Mouse (Mus musculus): ENCODE measurements at regions not wholly inside any gene's neighbourhood (a gene's known extent, or its start where the extent isn't known, plus 50 kb on each side); places are given as distances from the start of the nearest gene placed in this dataset.
A peak's percentile ranks its signal among the peaks of the same experiment; 100 is the strongest.
"Not testable (repeated sequence)": the region's sequence is repeated elsewhere in the genome, so short reads cannot be mapped to it uniquely, and the experiment has no call there.

DNA sequence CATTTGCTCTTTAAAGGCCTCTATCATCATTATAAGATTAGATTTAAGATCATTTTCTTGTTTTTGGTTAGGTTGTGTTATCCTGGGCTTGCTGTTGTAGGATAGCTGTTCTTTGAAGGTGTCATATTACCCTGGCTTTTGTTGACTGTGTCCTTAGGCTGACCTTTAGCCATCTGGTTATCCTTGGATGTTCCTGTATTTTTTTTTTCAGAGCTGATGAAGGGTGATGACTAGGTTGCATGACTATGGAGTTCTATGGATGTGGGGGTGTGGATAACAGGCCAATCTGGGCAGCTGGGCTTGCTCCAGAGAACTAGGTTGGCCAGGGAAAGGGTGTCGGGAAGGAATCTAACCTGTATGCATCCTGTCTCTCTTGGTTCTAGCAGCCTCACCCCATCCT is 74.2 kb downstream of the Dmrta1 start:
- DNase-seq (ENCODE audit: low read depth, low spot score) = no peak

DNA sequence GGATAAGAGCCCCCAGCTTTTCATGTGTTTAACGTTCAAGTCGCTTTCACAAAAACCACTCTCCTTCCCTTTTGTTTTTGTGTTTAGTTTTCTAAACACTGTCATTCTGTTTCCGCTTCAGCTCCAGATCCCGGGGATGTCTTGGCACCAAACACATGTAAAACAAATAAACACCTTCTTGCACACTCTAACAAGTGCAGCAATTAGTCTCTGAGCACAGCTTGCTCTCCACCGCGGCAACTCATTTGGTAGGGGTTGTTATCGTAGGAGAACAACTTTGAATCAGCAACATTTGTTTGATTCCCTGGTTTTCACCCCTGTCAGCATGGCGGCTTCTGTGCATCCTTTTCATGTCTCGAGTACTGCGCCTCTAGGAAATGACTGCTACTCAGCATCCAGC is 97.0 kb downstream of the Dmrta1 start:
- no peak for DNase-seq (ENCODE audit: low read depth, low spot score)

GRCm38 (mm10) chr4:89781487-89781886 is 102.3 kb downstream of the Dmrta1 start:
- DNase-seq (ENCODE audit: low read depth, low spot score) = no peak

- DNase-seq (ENCODE audit: low read depth, low spot score) = no peak
Measured at GRCm38 (mm10) chr4:89816823-89817222, 137.6 kb downstream of the Dmrta1 start.

DNA sequence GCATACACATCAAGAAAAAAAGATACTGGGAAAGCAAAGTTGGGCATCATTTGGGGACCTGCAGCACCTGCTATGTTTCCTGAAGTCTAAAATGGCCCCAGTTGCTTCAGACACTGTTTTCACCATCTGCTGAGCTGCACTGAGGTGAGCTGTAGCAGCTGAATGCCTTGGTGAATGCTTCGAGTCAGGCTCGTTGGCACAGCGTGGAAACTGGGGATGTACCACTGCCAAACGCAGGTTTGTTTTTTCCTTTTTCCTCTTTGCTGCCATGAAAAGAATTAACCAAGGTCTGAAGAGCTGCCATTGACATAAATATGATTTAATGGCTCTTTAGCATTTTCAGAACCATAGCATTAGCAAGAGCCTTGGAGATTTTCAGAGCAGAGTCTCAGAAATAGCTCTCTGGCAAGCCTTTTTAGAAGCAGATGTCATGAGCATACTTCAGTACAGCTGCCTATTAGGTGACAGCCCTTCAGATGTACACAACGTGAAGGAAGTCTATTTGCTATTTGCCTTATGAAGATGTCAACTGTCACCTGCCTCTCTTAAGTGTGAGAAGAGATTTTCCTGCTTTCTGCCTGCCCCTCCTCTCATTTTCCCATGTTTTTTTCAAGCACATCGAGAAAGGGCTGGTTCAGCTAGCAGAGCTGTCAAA is 155.4 kb downstream of the Dmrta1 start:
- DNase-seq (ENCODE audit: low read depth, low spot score) = no peak

- peak; percentile 1 for DNase-seq (ENCODE audit: low read depth, low spot score)
Measured at GRCm38 (mm10) chr4:89875375-89876055, 196.3 kb downstream of the Dmrta1 start.

DNA sequence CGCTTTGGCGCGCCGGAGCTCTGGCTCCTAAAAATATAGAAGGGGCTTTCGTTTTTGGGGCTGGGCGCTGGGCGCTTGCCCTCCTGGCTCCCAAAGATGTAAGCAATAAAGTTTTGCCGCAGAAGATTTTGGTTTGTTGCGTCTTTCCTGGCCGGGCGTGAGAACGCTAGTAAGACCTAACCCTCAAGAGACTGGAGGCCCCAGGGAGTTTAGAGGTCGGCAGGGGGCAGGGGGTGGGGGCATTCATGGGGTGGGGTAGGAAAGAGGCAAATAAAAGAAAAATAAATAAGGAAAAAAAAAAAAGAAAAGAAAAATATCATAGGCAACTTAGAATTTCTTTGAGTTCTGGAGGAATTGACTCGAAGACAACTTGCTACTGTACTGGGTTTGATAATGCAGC is 196.9 kb downstream of the Dmrta1 start:
- DNase-seq (ENCODE audit: low read depth, low spot score) = not testable (repeated sequence)

GRCm38 (mm10) chr4:89881083-89881482 is 201.8 kb downstream of the Dmrta1 start:
- no peak for DNase-seq (ENCODE audit: low read depth, low spot score)

GRCm38 (mm10) chr4:89909622-89910021 is 230.4 kb downstream of the Dmrta1 start:
- DNase-seq (ENCODE audit: low read depth, low spot score) = no peak

DNA sequence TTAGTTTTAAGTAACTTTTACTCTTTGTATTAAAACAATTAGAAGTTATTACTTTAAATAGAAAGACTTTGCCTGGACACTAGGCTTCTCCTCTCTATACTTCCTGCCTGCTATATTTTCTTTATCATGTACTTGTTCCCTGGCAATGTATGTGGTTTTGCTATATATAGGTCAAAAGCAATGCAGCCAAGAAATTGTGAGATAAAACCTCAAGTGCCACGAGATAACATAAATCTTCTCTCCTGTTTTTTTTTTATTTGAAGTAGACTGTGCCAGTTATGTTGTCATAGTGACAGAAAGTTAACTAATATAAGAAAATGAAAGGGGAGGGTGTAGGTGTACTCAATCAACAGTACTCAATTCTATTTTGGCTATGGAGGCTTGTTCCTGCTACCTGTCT is 258.4 kb downstream of the Dmrta1 start:
- no peak for DNase-seq (ENCODE audit: low read depth, low spot score)

GRCm38 (mm10) chr4:89941308-89941707 is 262.1 kb downstream of the Dmrta1 start:
- DNase-seq (ENCODE audit: low read depth, low spot score) = no peak

DNA sequence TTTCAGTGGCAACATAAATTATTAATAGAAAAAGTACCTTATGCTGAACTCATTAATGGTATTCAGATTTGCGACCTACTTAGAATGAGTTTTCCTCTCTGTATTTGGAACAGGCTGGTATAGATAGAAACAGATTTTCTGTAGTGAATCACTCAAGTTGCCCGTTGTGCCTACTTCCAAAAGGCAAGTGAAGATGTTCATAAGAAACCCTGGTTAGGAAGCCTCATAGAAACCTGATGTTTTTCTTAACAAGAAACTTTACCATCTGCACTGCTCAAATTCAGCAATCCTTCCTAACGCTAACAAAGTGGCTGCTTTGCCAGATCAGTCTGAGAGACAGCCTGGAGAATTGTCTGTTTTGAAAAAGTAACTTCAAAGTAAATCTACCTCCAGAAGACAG is 242.5 kb upstream of the Zfp352 start:
- no peak for DNase-seq (ENCODE audit: low read depth, low spot score)

DNA sequence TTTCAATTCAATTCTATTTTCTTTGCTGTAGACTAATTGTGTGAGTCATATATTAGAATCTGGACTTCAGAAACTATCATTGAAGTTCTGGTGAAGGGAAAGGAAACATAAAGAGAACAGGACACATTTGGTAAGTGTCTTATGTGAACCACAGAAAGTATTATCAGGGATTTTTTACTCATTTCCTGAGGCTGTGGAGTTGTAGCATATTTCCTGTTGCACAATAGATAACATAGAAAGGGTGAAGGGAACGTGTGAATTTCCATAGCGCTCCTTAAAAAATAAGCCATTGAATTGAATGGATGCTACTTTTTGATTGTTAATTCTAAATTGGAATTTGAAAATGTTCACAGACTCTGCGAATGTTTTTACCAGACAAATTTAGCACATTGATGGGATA is 215.2 kb upstream of the Zfp352 start:
- no peak for DNase-seq (ENCODE audit: low read depth, low spot score)

DNA sequence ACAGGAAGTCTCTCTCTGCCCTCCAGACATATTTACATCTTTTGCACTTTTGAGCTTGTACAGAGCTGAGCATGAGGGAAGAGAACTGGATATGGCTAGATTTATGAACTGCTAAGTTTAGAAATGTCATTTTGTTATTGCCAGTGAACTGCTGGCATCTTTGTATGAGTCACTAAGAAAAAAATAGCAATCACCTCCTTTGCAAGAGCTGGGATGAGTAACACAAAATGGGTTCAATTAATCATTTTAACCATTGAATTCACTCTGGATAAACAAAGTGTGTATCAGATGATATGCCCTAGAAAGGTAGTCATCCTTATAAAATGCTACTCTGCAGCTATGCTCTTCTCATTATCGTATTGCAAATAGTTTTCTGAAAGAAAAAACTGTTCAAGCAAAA is 214.7 kb upstream of the Zfp352 start:
- DNase-seq (ENCODE audit: low read depth, low spot score) = no peak

DNA sequence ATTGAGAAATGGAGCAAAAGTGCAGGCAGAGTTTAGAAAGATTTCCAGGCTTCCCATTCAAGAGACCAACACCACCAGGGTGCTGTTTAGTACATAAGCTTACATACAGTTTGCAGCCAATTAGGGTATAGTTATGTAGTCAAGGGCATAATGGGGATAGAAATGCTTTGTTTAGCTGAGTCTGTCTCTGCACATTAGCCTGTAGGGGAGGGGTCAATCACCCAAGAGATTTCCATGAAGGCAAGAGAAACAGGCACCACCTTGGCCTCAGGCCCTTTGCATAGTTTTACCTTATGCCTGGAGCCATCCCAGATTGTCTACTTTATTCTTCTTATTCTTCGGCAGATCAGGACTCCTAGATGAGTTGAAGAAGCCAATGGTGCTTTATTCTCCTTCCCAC is 205.9 kb upstream of the Zfp352 start:
- DNase-seq (ENCODE audit: low read depth, low spot score) = no peak

GRCm38 (mm10) chr4:90014203-90014602 is 204.4 kb upstream of the Zfp352 start:
- DNase-seq (ENCODE audit: low read depth, low spot score) = no peak

All from WW6 (cell line).